Mouse (Mus musculus): ENCODE measurements around the gene Tnnc1.

DNA sequence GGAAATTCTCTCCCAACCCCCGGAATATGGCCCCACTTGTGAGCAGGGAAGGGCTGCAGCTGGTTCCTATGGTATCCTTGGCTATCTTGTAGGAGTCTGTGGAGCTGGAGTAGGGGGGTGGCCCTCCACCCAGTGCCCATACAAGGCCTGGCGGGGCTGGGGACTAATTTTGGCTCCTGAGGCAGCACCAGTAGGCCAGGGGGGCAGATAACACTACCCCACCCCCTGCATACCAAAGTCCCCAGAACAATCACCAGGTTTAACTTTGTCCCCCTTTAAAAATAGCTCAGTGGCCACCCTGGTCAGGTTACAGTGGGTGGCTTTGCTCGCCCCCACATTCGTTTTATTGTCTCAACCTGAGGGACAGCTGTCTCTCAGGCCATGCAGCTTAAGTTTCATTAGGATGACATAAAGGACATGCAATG, 1.0 kb downstream of the Tnnc1 start:
- TF ChIP-seq CTCF (IDR thresholded peaks at IDR 0.05; ENCODE audit: low read depth) (no peak), EP300 (optimal IDR thresholded peaks at IDR 0.05) (no peak)

All from stomach, postnatal 0 days (tissue).